Mouse (Mus musculus) heart, embryonic 16.5 days (tissue): ENCODE results near the gene Ush1c. TPM values are rescaled to one million over a fixed set of nuclear protein-coding genes. Genes with fewer than 3 reads are reported as not detected.
A peak's percentile ranks its signal among the peaks of the same experiment; 100 is the strongest.

Experiments used
- ATAC-seq: fragments of 200-750 bp; cut with Nextera tagmentation; replicated peaks from 2 replicates; pipeline ENCODE4 v1.8.0; 2017; ENCODE audit warnings: moderate number of reproducible peaks; ENCODE audit not compliant: insufficient read depth, low FRiP score; ENCODE audit errors: extremely low read depth
- H3K27ac ChIP-seq: fragments of 300-500 bp; sonication (generic); 2 replicates; pipeline ENCODE4 v1.5.1; 2014; ENCODE audit warnings: mild to moderate bottlenecking, low read length, control low read depth, moderate library complexity
- H3K27me3 ChIP-seq: fragments of 300-500 bp; sonication (generic); 2 replicates; pipeline ENCODE4 v1.6.1; 2014; ENCODE audit warnings: low read length, mixed read lengths; ENCODE audit not compliant: control insufficient read depth, insufficient read depth
- H3K36me3 ChIP-seq: fragments of 300-500 bp; sonication (generic); 2 replicates; pipeline ENCODE4 v1.6.1; 2014; ENCODE audit not compliant: control insufficient read depth, insufficient read depth
- H3K4me1 ChIP-seq: fragments of 300-500 bp; sonication (generic); 2 replicates; pipeline ENCODE4 v1.6.1; 2014; ENCODE audit warnings: low read length, mixed read lengths; ENCODE audit not compliant: control insufficient read depth, insufficient read depth
- H3K4me2 ChIP-seq: fragments of 300-500 bp; sonication (generic); 2 replicates; pipeline ENCODE4 v1.6.1; 2014; ENCODE audit warnings: low read depth, mild to moderate bottlenecking, control low read depth, low read length
- H3K4me3 ChIP-seq: fragments of 300-500 bp; sonication (generic); 2 replicates; pipeline ENCODE4 v1.5.1; 2014; ENCODE audit warnings: mild to moderate bottlenecking, control low read depth, low read length
- H3K9ac ChIP-seq: fragments of 300-500 bp; sonication (generic); 2 replicates; pipeline ENCODE4 v1.6.1; 2014; ENCODE audit warnings: low read length, control low read depth
- H3K9me3 ChIP-seq: fragments of 300-500 bp; sonication (generic); replicated peaks from 2 replicates; pipeline ENCODE4 v1.6.1; 2016; ENCODE audit warnings: low read length; ENCODE audit not compliant: control insufficient read depth
- WGBS: fragments of 180-500 bp; shearing (Covaris S2); extraction: QIAGEN DNeasy Blood & Tissue Kit; methylation state at CpG from one replicate; pipeline ENCODE4 v1.1.7; 2014; 5-methylcytosine and 5-hydroxymethylcytosine counted together
- polyA plus RNA-seq: library from polyadenylated mRNA; unstranded; fragments of >200 nt; fragmentation: Nextera tagmentation; extraction: Ambion mirVana; gene quantifications from 2 replicates; pipeline ENCODE4 v1.2.1, GENCODE M21; 2015

Gene Ush1c
- 2.5 and 2.7 TPM in 2 replicates for polyA plus RNA-seq

- peak; percentile 56; the same call in 1 of the 2 replicates for ATAC-seq
- Histone ChIP-seq H3K4me3 (peak within 1 kb of the TSS; percentile 9), H3K36me3 (no peaks in the 10 kb centered on the region), H3K9me3 (no peaks in the 10 kb centered on the region), H3K4me2 (peak within 1 kb of the TSS; percentile 19), H3K27me3 (no peaks in the 10 kb centered on the region), H3K9ac (peak within 1 kb of the TSS; percentile 2), H3K4me1 (0 out of 2 replicates have a peak, but pooled peaks cover 2% of the 10 kb centered on the region), H3K27ac (no peak within 1 kb of the TSS)
- 24% methylated on average over 10 of the region's 10 CpGs for WGBS
These were observed at the start of gene Ush1c for GRCm38 (mm10) chr7:46238346-46238745. Gene Ush1c, minus strand, starts transcription at chr7:46238503.

DNA sequence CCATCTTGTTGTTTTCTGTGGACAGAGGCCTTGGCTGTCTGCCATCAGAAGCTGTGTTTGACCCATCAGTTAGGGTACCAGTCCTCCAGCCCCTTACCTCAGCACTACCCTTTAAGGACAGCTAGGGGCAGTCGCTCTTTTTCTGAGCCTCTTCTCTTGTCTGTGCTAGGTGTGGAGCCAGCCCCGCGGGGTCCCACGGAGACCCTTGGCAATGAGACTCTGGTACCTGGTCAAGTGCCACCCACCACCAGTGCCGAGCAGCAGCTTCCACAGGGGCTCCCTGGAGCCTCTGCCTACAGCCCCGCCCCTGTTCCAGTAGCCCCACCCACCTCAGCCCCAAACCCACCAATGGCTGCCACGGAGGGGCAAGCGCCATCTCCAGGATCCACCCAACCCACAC, 48.7 kb upstream of the Ush1c start:
- no peak overlapping the region for H3K4me2 ChIP-seq
- H3K4me1 ChIP-seq, result peaks cover 8% of the 10 kb centered on the region; the same call in 1 of the 2 replicates
- H3K27me3 ChIP-seq, result peaks cover 13% of the 10 kb centered on the region
- H3K9me3 ChIP-seq, result no peaks in the 10 kb centered on the region
- 29% methylated on average over 8 of the region's 8 CpGs for whole genome bisulfite sequencing
- no peak overlapping the region for H3K27ac ChIP-seq
- ATAC-seq, result no peak
- H3K4me3 ChIP-seq, result no peak overlapping the region
- H3K9ac ChIP-seq, result no peak overlapping the region
- no peaks in the 10 kb centered on the region for H3K36me3 ChIP-seq

DNA sequence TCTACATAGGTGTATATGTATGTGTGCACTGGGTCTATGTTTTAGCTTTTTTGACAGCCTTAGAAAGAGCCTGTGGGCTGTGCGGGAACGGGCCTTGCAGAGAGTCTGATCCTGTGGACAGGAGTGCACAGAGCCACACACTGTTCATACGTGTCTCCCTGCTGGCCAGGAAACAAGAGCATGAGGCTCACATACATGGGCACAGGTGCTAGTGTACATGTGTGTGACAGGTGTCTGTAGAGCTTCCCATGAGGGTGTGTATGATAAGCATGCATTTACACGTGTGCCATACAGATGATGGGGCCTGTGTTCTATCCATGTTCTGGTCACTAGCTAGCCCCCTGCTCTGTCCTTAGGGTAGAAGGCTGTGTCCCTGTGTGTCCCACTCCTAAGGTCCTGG, 48.1 kb upstream of the Ush1c start:
- 77% methylated on average over 4 of the region's 4 CpGs for WGBS

DNA sequence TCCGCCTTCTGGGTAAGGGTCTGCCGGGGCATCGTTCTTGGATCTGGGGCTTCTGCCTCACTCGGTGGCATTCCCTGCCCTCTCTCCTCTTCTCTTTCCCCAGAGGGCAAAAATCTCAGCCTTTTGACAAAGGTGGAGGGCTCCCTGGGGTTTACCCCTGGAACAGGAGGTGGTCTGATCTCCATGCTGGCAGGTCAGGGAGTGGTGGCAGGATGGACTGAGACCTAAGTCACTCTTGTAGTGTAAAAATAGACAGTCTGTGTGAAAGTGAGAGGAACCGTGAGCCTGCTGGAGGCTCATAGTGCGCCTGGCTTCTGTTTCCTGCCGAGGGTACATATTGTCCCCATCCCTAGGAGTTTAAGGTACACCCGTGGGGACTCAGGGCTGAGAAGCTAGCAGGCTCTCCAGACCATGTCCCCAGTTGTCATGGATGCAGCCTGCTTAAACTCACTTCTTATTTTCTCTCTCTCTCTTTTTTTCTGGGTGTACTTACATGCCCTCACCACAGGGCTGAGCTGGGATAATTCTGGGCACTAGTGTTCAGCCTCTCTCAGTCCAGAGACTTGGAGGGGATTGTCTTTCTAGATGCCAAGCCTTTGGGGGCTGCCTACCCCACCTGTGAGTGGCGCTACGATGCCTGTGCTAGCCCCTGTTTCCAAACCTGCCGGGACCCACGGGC, 47.0 kb upstream of the Ush1c start:
- Histone ChIP-seq H3K9ac (no peak overlapping the region), H3K27me3 (peaks cover 15% of the 10 kb centered on the region), H3K4me1 (peaks cover 8% of the 10 kb centered on the region; the same call in 1 of the 2 replicates), H3K36me3 (no peaks in the 10 kb centered on the region), H3K4me3 (no peak overlapping the region), H3K9me3 (no peaks in the 10 kb centered on the region), H3K4me2 (no peak overlapping the region), H3K27ac (no peak overlapping the region)
- 80% methylated on average over 12 of the region's 12 CpGs for WGBS
- ATAC-seq, result no peak

More for the DNA sequence above, 48.1 kb upstream of the Ush1c start:
- no peaks in the 10 kb centered on the region for H3K36me3 ChIP-seq
- no peak overlapping the region for H3K27ac ChIP-seq
- H3K4me3 ChIP-seq, result no peak overlapping the region
- H3K9me3 ChIP-seq, result no peaks in the 10 kb centered on the region
- no peak overlapping the region for H3K4me2 ChIP-seq
- ATAC-seq, result no peak
- H3K9ac ChIP-seq, result no peak overlapping the region
- peaks cover 16% of the 10 kb centered on the region for H3K27me3 ChIP-seq
- H3K4me1 ChIP-seq, result peaks cover 8% of the 10 kb centered on the region; the same call in 1 of the 2 replicates

DNA sequence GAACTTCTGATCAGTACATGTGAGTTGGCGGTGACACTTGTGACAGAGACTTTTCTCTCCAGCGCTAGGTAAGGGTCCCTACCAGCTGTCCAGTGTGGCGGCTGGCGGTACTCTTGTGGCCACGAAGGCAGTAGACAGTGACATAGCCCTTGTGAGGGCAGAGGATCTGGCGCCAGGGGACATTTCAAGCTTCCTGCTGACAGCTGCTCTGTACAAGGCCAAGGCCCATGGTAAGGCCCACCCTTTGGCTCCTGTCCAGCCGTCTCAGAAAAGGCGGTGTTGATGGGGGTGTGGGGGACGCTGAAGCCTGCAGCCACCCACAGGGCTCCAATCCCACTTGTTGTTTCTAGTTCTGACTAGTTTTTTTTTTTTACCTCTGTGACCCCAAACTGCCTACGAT, 45.4 kb upstream of the Ush1c start:
- 36% methylated on average over 10 of the region's 10 CpGs for WGBS
- peak; percentile 54; the same call in 1 of the 2 replicates for ATAC-seq
- no peak overlapping the region for H3K27ac ChIP-seq
- no peaks in the 10 kb centered on the region for H3K9me3 ChIP-seq
- peaks cover 8% of the 10 kb centered on the region; the same call in 1 of the 2 replicates for H3K4me1 ChIP-seq
- H3K4me3 ChIP-seq, result no peak overlapping the region
- H3K36me3 ChIP-seq, result no peaks in the 10 kb centered on the region
- H3K4me2 ChIP-seq, result no peak overlapping the region
- peaks cover 17% of the 10 kb centered on the region for H3K27me3 ChIP-seq
- H3K9ac ChIP-seq, result no peak overlapping the region

DNA sequence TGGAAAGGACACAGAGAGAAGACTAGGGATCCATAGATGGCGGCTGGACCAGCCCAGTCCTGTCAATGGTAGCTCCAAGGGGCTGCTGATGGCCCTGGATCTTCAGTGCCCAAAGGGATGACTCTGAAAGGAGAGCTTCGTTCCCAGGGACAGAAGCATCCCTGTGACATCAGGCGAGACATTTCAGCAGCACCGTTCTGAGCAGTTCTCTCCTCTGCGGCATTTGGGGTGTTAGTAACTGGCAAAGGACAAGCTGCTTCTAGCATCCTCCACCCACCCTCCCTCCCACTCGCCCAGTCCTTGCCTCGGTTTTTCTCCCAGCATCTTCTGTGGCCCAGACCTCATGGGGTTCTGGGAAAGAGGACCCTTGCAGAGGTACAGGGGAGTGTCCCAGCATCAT, 44.0 kb upstream of the Ush1c start:
- WGBS, result 52% methylated on average over 7 of the region's 7 CpGs
- no peak for ATAC-seq

GRCm38 (mm10) chr7:46280896-46281295, 42.6 kb upstream of the Ush1c start:
- Histone ChIP-seq H3K4me1 (peaks cover 8% of the 10 kb centered on the region; the same call in 1 of the 2 replicates), H3K36me3 (no peaks in the 10 kb centered on the region), H3K4me3 (no peak overlapping the region), H3K27ac (no peak overlapping the region), H3K4me2 (no peak overlapping the region), H3K27me3 (peaks cover 15% of the 10 kb centered on the region), H3K9me3 (no peaks in the 10 kb centered on the region), H3K9ac (no peak overlapping the region)
- no peak for ATAC-seq

More for the DNA sequence above, 44.0 kb upstream of the Ush1c start:
- no peak overlapping the region for H3K4me2 ChIP-seq
- H3K4me3 ChIP-seq, result no peak overlapping the region
- H3K4me1 ChIP-seq, result peaks cover 8% of the 10 kb centered on the region; the same call in 1 of the 2 replicates
- H3K27me3 ChIP-seq, result peaks cover 15% of the 10 kb centered on the region
- H3K9me3 ChIP-seq, result no peaks in the 10 kb centered on the region
- no peak overlapping the region for H3K27ac ChIP-seq
- no peak overlapping the region for H3K9ac ChIP-seq
- no peaks in the 10 kb centered on the region for H3K36me3 ChIP-seq

DNA sequence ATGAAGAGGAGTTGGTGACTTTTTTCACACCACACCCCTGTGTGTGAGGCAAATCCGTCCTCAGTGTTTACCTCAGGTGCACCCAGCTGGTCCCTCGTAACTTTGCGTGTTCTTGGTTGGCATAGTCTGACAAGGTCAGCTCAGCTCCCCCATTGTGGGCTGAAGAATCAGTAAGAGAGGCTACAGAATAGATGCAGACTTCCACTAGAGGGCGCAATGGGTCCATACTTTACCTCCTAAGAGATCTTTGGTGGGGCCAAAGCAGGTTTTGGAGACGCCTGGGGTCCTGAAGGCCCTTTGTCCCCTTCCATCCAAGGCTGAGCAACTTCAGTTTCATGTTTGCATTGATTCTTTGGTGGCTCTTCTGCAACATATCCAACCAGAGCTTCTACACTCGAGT, 41.6 kb upstream of the Ush1c start:
- Histone ChIP-seq H3K27ac (no peak overlapping the region), H3K9me3 (no peaks in the 10 kb centered on the region), H3K36me3 (no peaks in the 10 kb centered on the region), H3K9ac (no peak overlapping the region), H3K27me3 (peaks cover 15% of the 10 kb centered on the region), H3K4me2 (no peak overlapping the region), H3K4me1 (peaks cover 8% of the 10 kb centered on the region; the same call in 1 of the 2 replicates), H3K4me3 (no peak overlapping the region)
- ATAC-seq, result no peak
- WGBS, result 15% methylated on average over 6 of the region's 6 CpGs

GRCm38 (mm10) chr7:46276156-46276555, 37.9 kb upstream of the Ush1c start:
- no peaks in the 10 kb centered on the region for H3K9me3 ChIP-seq
- H3K36me3 ChIP-seq, result no peaks in the 10 kb centered on the region
- H3K4me2 ChIP-seq, result no peak overlapping the region
- H3K27ac ChIP-seq, result no peak overlapping the region
- H3K4me1 ChIP-seq, result no peaks in the 10 kb centered on the region
- no peak for ATAC-seq
- no peak overlapping the region for H3K9ac ChIP-seq
- no peak overlapping the region for H3K4me3 ChIP-seq
- 51% methylated on average over 5 of the region's 5 CpGs for WGBS
- peaks cover 5% of the 10 kb centered on the region; the same call in 1 of the 2 replicates for H3K27me3 ChIP-seq
